Mouse (Mus musculus) myocyte (in vitro differentiated cells): ENCODE data around the gene Katnal1. TPM values are rescaled to one million over a fixed set of nuclear protein-coding genes. Genes with fewer than 3 reads are reported as not detected.

Experiments used
- H3K27me3 ChIP-seq: one replicate; pipeline ENCODE4 v1.6.1; 2011; ENCODE audit not compliant: control insufficient read depth, insufficient read depth, insufficient read length
- H3K36me3 ChIP-seq: one replicate; pipeline ENCODE4 v1.6.1; 2011; ENCODE audit not compliant: control insufficient read depth, insufficient read depth
- H3K4me2 ChIP-seq: one replicate; pipeline ENCODE4 v1.6.1; 2011; ENCODE audit warnings: low read depth, control low read depth
- H3K4me3 ChIP-seq: one replicate; pipeline ENCODE4 v1.5.1; 2011; ENCODE audit warnings: mild to moderate bottlenecking, control low read depth, moderate library complexity
- H3K79me2 ChIP-seq: one replicate; pipeline ENCODE4 v1.6.1; 2011; ENCODE audit not compliant: control insufficient read depth, insufficient read depth
- H3ac ChIP-seq: one replicate; pipeline ENCODE4 v1.6.1; 2011; ENCODE audit not compliant: control insufficient read depth, insufficient read length
- CEBPB ChIP-seq: IDR thresholded peaks from 2 replicates; pipeline ENCODE4 v1.6.1; 2011; ENCODE audit warnings: mild to moderate bottlenecking, moderate library complexity; ENCODE audit not compliant: poor library complexity, insufficient read depth, severe bottlenecking
- E2F4 ChIP-seq: IDR thresholded peaks from one replicate; pipeline ENCODE4 v1.6.1; 2011; ENCODE audit warnings: mild to moderate bottlenecking, control low read depth, moderate library complexity; ENCODE audit not compliant: insufficient read depth
- MAX ChIP-seq: IDR thresholded peaks from one replicate; pipeline ENCODE4 v1.6.1; 2011; ENCODE audit warnings: low read depth, mild to moderate bottlenecking, control low read depth
- MYOD1 ChIP-seq, 3 experiments: IDR thresholded peaks; one replicate each; pipeline ENCODE4 v1.6.1; 2011; ENCODE audit warnings: control low read depth in 2 of 3, low read depth in 2 of 3, mild to moderate bottlenecking in 2 of 3, moderate library complexity in 1 of 3; ENCODE audit not compliant: insufficient read length in 2 of 3, control insufficient read depth in 1 of 3
- MYOG ChIP-seq, 3 experiments: IDR thresholded peaks; one replicate each; pipeline ENCODE4 v1.6.1; 2011; ENCODE audit warnings: control low read depth in 2 of 3, low read depth in 2 of 3, mild to moderate bottlenecking in 2 of 3; ENCODE audit not compliant: insufficient read length in 2 of 3, control insufficient read depth in 1 of 3, insufficient read depth in 1 of 3
- POLR2A ChIP-seq: IDR thresholded peaks from one replicate; pipeline ENCODE4 v1.6.1; 2011; ENCODE audit warnings: low read depth, mild to moderate bottlenecking, control low read depth, moderate library complexity; ENCODE audit not compliant: insufficient read length
- POLR2AphosphoS2 ChIP-seq: IDR thresholded peaks from one replicate; pipeline ENCODE4 v1.6.1; 2011; ENCODE audit warnings: low read depth, control low read depth; ENCODE audit not compliant: insufficient read length
- REST ChIP-seq: IDR thresholded peaks from one replicate; pipeline ENCODE4 v1.6.1; 2011; ENCODE audit warnings: mild to moderate bottlenecking, control low read depth, moderate library complexity; ENCODE audit not compliant: insufficient read depth, insufficient read length
- SRF ChIP-seq: IDR thresholded peaks from one replicate; pipeline ENCODE4 v1.6.1; 2011; ENCODE audit warnings: low read depth; ENCODE audit not compliant: control insufficient read depth, insufficient read length
- TCF12 ChIP-seq: IDR thresholded peaks from one replicate; pipeline ENCODE4 v1.6.1; 2011; ENCODE audit warnings: mild to moderate bottlenecking, control low read depth; ENCODE audit not compliant: poor library complexity, insufficient read depth, severe bottlenecking
- TCF3 ChIP-seq: IDR thresholded peaks from one replicate; pipeline ENCODE4 v1.6.1; 2011; ENCODE audit warnings: low read depth, control low read depth; ENCODE audit not compliant: insufficient read length
- USF1 ChIP-seq: IDR thresholded peaks from one replicate; pipeline ENCODE4 v1.6.1; 2011; ENCODE audit warnings: low read depth, mild to moderate bottlenecking, control low read depth, moderate library complexity
- polyA plus RNA-seq: library from polyadenylated mRNA; unstranded; fragments of >200 nt; fragmentation: generic; extraction: Trizol; gene quantifications from one replicate; pipeline ENCODE4 v1.2.1, GENCODE M21; 2012; ENCODE audit warnings: missing spikeins

Gene Katnal1
- polyA plus RNA-seq, 1 experiment, result 7.6 TPM

GRCm38 (mm10) chr5:148909402-148909801, 19.7 kb downstream of the Katnal1 start:
- H3ac ChIP-seq, result no peak overlapping the region
- no peak overlapping the region for H3K4me3 ChIP-seq
- no peak overlapping the region for H3K4me2 ChIP-seq
- no peaks in the 10 kb centered on the region for H3K79me2 ChIP-seq
- no peaks in the 10 kb centered on the region for H3K36me3 ChIP-seq
- TF ChIP-seq MYOD1 (IDR thresholded peaks at IDR 0.05; ENCODE audit: control insufficient read depth in 1 of 3, insufficient read length in 2 of 3, low read depth in 2 of 3) (peak in 1 of 3 experiments; percentile 46), MYOG (IDR thresholded peaks at IDR 0.05; ENCODE audit: control insufficient read depth in 1 of 3, insufficient read depth in 1 of 3, insufficient read length in 2 of 3, low read depth in 2 of 3) (peak in 1 of 3 experiments; percentile 27), MAX (no peak)
- no peaks in the 10 kb centered on the region for H3K27me3 ChIP-seq

GRCm38 (mm10) chr5:148909057-148909395, 20.1 kb downstream of the Katnal1 start:
- Histone ChIP-seq H3K36me3 (no peaks in the 10 kb centered on the region), H3K4me2 (no peak overlapping the region), H3ac (no peak overlapping the region), H3K27me3 (no peaks in the 10 kb centered on the region), H3K4me3 (no peak overlapping the region), H3K79me2 (no peaks in the 10 kb centered on the region)
- TF ChIP-seq MYOG (IDR thresholded peaks at IDR 0.05; ENCODE audit: control insufficient read depth in 1 of 3, insufficient read depth in 1 of 3, insufficient read length in 2 of 3, low read depth in 2 of 3), result peak in 2 of 3 experiments; percentile 44 to 55
- no peak for TF ChIP-seq E2F4
- no peak for TF ChIP-seq POLR2AphosphoS2
- no peak for TF ChIP-seq REST
- peak in 2 of 3 experiments; percentile 43 to 69 for TF ChIP-seq MYOD1 (IDR thresholded peaks at IDR 0.05; ENCODE audit: control insufficient read depth in 1 of 3, insufficient read length in 2 of 3, low read depth in 2 of 3)

GRCm38 (mm10) chr5:148908191-148909056, 20.7 kb downstream of the Katnal1 start:
- H3K4me2 ChIP-seq, result no peak overlapping the region

GRCm38 (mm10) chr5:148906305-148906704, 22.8 kb downstream of the Katnal1 start:
- TF ChIP-seq POLR2A (no peak), MYOD1 (IDR thresholded peaks at IDR 0.05; ENCODE audit: control insufficient read depth in 1 of 3, insufficient read length in 2 of 3, low read depth in 2 of 3) (no peak), MYOG (IDR thresholded peaks at IDR 0.05; ENCODE audit: control insufficient read depth in 1 of 3, insufficient read depth in 1 of 3, insufficient read length in 2 of 3, low read depth in 2 of 3) (no peak), MAX (no peak), E2F4 (no peak), POLR2AphosphoS2 (no peak), USF1 (no peak), TCF3 (no peak), CEBPB (no peak), REST (no peak), TCF12 (no peak), SRF (no peak)
- H3K4me3 ChIP-seq, result no peak overlapping the region
- no peaks in the 10 kb centered on the region for H3K79me2 ChIP-seq
- no peaks in the 10 kb centered on the region for H3K27me3 ChIP-seq
- peaks cover 7% of the 10 kb centered on the region for H3K36me3 ChIP-seq
- no peak overlapping the region for H3K4me2 ChIP-seq
- H3ac ChIP-seq, result no peak overlapping the region

More at GRCm38 (mm10) chr5:148908191-148909056, 20.7 kb downstream of the Katnal1 start:
- Histone ChIP-seq H3K4me3 (no peak overlapping the region), H3K79me2 (no peaks in the 10 kb centered on the region), H3K36me3 (peaks cover 3% of the 10 kb centered on the region), H3ac (no peak overlapping the region), H3K27me3 (no peaks in the 10 kb centered on the region)
- TF ChIP-seq E2F4 (no peak), MYOG (IDR thresholded peaks at IDR 0.05; ENCODE audit: control insufficient read depth in 1 of 3, insufficient read depth in 1 of 3, insufficient read length in 2 of 3, low read depth in 2 of 3) (peak in 2 of 3 experiments; percentile 57 to 70), MYOD1 (IDR thresholded peaks at IDR 0.05; ENCODE audit: control insufficient read depth in 1 of 3, insufficient read length in 2 of 3, low read depth in 2 of 3) (peak in 2 of 3 experiments; percentile 45 to 52)

GRCm38 (mm10) chr5:148904846-148905245, 24.3 kb downstream of the Katnal1 start:
- no peaks in the 10 kb centered on the region for H3K27me3 ChIP-seq
- no peak overlapping the region for H3ac ChIP-seq
- no peak overlapping the region for H3K4me3 ChIP-seq
- H3K36me3 ChIP-seq, result peaks cover 7% of the 10 kb centered on the region
- H3K4me2 ChIP-seq, result no peak overlapping the region
- TF ChIP-seq MAX (no peak), MYOD1 (IDR thresholded peaks at IDR 0.05; ENCODE audit: control insufficient read depth in 1 of 3, insufficient read length in 2 of 3, low read depth in 2 of 3) (peak in 1 of 3 experiments; percentile 7)
- no peaks in the 10 kb centered on the region for H3K79me2 ChIP-seq
